Mouse (Mus musculus) cerebellum, adult 2 months (tissue): ENCODE data around the gene Zdhhc5.

ENCODE experiments used
- CTCF ChIP-seq: fragments of 200-500 bp; IDR thresholded peaks from 2 replicates; pipeline ENCODE4 v1.5.1; 2011; ENCODE audit warnings: low read depth, mild to moderate bottlenecking, control low read depth, low read length, moderate library complexity, borderline replicate concordance; ENCODE audit not compliant: insufficient read depth
- POLR2A ChIP-seq: fragments of 200-500 bp; IDR thresholded peaks from 2 replicates; pipeline ENCODE4 v1.6.1; 2011; ENCODE audit warnings: low read length, control low read depth, borderline replicate concordance; ENCODE audit not compliant: insufficient read depth

- TF ChIP-seq CTCF (peak; percentile 52; the same call in 1 of the 2 replicates), POLR2A (no peak)
These were observed 43.7 kb upstream of the Zdhhc5 start for GRCm38 (mm10) chr2:84758542-84759127.
